Mouse (Mus musculus): ENCODE data around the gene Ankrd37. TPM values are rescaled to one million over a fixed set of nuclear protein-coding genes. Genes with fewer than 3 reads are reported as not detected.

Gene Ankrd37
- polyA plus RNA-seq, 1 experiment from 2014 or later = 19.8 TPM

Other genes starting within 250 kb of the Ankrd37 start
- gene Pdlim3, start 120.2 kb downstream of the Ankrd37 start, polyA plus RNA-seq (2016; fragmentation: Nextera tagmentation; extraction: Ambion mirVana) = 148 and 236 TPM in 2 replicates
- gene Ccdc110, start 71.1 kb downstream of the Ankrd37 start, polyA plus RNA-seq (2016; fragmentation: Nextera tagmentation; extraction: Ambion mirVana) = 0.08 TPM in 1 of 2 replicates, not detected in the other
- 2.5 and 2.7 TPM in 2 replicates for gene 1700029J07Rik, start 30.5 kb downstream of the Ankrd37 start, polyA plus RNA-seq (2016; fragmentation: Nextera tagmentation; extraction: Ambion mirVana)
- gene Ufsp2, start 30.2 kb downstream of the Ankrd37 start, polyA plus RNA-seq (2016; fragmentation: Nextera tagmentation; extraction: Ambion mirVana) = 60.1 and 60.7 TPM in 2 replicates
- 0.44 and 0.54 TPM in 2 replicates for gene Lrp2bp, start 6.4 kb downstream of the Ankrd37 start, polyA plus RNA-seq (2016; fragmentation: Nextera tagmentation; extraction: Ambion mirVana)
- 18.0 and 20.8 TPM in 2 replicates for gene Cfap97, start 146.1 kb upstream of the Ankrd37 start, polyA plus RNA-seq (2016; fragmentation: Nextera tagmentation; extraction: Ambion mirVana)
- 2.3 and 3.7 TPM in 2 replicates for gene Snx25, start 146.5 kb upstream of the Ankrd37 start, polyA plus RNA-seq (2016; fragmentation: Nextera tagmentation; extraction: Ambion mirVana)
- 1,300 and 1,795 TPM in 2 replicates for gene Slc25a4, start 205.6 kb upstream of the Ankrd37 start, polyA plus RNA-seq (2016; fragmentation: Nextera tagmentation; extraction: Ambion mirVana)

All from heart, embryonic 10.5 days (tissue).